In the genomic region with DNA sequence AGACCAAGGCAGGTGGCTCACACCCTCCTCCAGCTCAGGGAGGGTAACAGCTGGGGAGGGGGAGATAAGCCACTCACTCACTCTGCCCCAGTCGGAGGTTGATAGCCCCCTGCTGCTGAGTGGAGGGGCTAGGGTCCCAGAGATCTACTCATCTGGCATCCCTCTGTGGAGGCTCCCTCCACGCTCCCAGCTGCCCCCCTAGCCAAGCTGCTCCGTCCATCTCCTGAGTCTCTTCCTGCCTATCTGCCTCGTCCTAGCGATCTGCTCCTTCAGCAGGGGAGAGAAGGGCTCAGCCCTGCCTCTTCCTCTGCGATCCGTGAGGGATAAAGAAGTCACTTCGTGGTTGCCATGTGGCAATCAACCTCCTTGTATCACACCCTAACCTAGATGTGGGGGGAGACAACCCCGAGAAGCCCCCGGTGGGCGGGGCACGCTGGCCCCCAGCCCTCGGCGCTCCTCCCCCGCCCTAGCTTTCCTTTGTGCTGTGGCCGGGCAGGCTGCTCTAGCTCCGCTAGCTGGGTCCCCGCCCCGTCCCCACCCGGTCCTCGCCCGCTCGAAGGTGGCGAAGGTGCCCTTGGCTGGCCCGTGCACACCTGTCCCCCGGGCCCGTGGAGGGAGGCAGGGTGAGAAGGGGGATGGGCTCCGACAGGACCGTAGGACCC, we compare ENCODE assay signal across 8 mouse cellular contexts. TPM values are rescaled to one million over a fixed set of nuclear protein-coding genes. Genes with fewer than 3 reads are reported as not detected.
A peak's percentile ranks its signal among the peaks of the same experiment; 100 is the strongest.
DNase-seq lines count a peak whose midpoint lies in the region; ATAC-seq and TF ChIP-seq lines count a peak whose summit lies in the region.

No protein-coding gene starts in this region.

- no peak for TF ChIP-seq CTCF in C2C12 (IDR thresholded peaks at IDR 0.05; ENCODE audit: control insufficient read depth, insufficient read depth, insufficient read length)

- DNase-seq in cerebellum, adult 9-11 months: peak; percentile 37
- no peak for DNase-seq in cerebellum, adult 11 months
- DNase-seq in embryonic facial prominence, embryonic 10.5 days (ENCODE audit: low spot score): peak; percentile 79
- no peak for DNase-seq in right cerebral cortex, postnatal 10 days (ENCODE audit: low spot score in 2 of 2)

- peaks cover 55% of the 10 kb centered on the region for H3K4me1 ChIP-seq in embryonic facial prominence, embryonic 10.5 days
- peaks cover 55% of the 10 kb centered on the region for H3K4me1 ChIP-seq in hindbrain, embryonic 13.5 days (replicated peaks)
- H3K4me1 ChIP-seq in lung, embryonic 16.5 days (replicated peaks; ENCODE audit: control insufficient read depth, insufficient read depth, low read length): peaks cover 44% of the 10 kb centered on the region
- peaks cover 42% of the 10 kb centered on the region for H3K4me1 ChIP-seq in stomach, embryonic 14.5 days (ENCODE audit: control insufficient read depth, insufficient read depth, low read length)

- peak overlapping the region; percentile 99 for H3K4me2 ChIP-seq in hindbrain, embryonic 13.5 days
- peak overlapping the region; percentile 92 for H3K4me2 ChIP-seq in lung, embryonic 16.5 days (ENCODE audit: low read depth, low read length)
- peak overlapping the region; percentile 76 for H3K4me2 ChIP-seq in stomach, embryonic 14.5 days (replicated peaks; ENCODE audit: low read depth, low read length)

- under 1% methylated on average over 29 of the region's 29 CpGs for WGBS in embryonic facial prominence, embryonic 10.5 days
- under 1% methylated on average over 24 of the region's 29 CpGs for WGBS in hindbrain, embryonic 13.5 days
- under 1% methylated on average over 29 of the region's 29 CpGs for WGBS in lung, embryonic 16.5 days
- 1% methylated on average over 29 of the region's 29 CpGs for WGBS in stomach, embryonic 14.5 days

- peak overlapping the region; percentile 100 for H3K9ac ChIP-seq in hindbrain, embryonic 13.5 days
- H3K9ac ChIP-seq in lung, embryonic 16.5 days (ENCODE audit: low read length): peak overlapping the region; percentile 96
- peak overlapping the region; percentile 95 for H3K9ac ChIP-seq in stomach, embryonic 14.5 days (replicated peaks; ENCODE audit: low read depth, low read length)

- ATAC-seq in hindbrain, embryonic 13.5 days (ENCODE audit: low FRiP score): peak; percentile 44
- peak; percentile 56 for ATAC-seq in lung, embryonic 16.5 days (ENCODE audit: low read depth)
- peak; percentile 62 for ATAC-seq in stomach, embryonic 14.5 days (ENCODE audit: insufficient number of reproducible peaks, insufficient read depth, low FRiP score, low read depth)

- no peaks in the 10 kb centered on the region for H3K9me3 ChIP-seq in embryonic facial prominence, embryonic 10.5 days
- H3K9me3 ChIP-seq in hindbrain, embryonic 13.5 days: no peaks in the 10 kb centered on the region
- H3K9me3 ChIP-seq in lung, embryonic 16.5 days (ENCODE audit: control insufficient read depth, low read length): no peaks in the 10 kb centered on the region
- H3K9me3 ChIP-seq in stomach, embryonic 14.5 days (ENCODE audit: control insufficient read depth, low read depth, low read length): no peaks in the 10 kb centered on the region

- H3K4me3 ChIP-seq in C2C12 (ENCODE audit: insufficient read depth, poor library complexity, severe bottlenecking): peak overlapping the region; percentile 49
- H3K4me3 ChIP-seq in embryonic facial prominence, embryonic 10.5 days: peak overlapping the region; percentile 99
- H3K4me3 ChIP-seq in hindbrain, embryonic 13.5 days: peak overlapping the region; percentile 100
- H3K4me3 ChIP-seq in lung, embryonic 16.5 days (ENCODE audit: low read length): peak overlapping the region; percentile 86
- peak overlapping the region; percentile 88 for H3K4me3 ChIP-seq in stomach, embryonic 14.5 days (ENCODE audit: low read depth, low read length)

- H3K27me3 ChIP-seq in C2C12 (ENCODE audit: control insufficient read depth, insufficient read depth, insufficient read length): no peaks in the 10 kb centered on the region
- H3K27me3 ChIP-seq in embryonic facial prominence, embryonic 10.5 days (replicated peaks; ENCODE audit: low read depth, poor library complexity, severe bottlenecking): no peaks in the 10 kb centered on the region
- 0 out of 2 replicates have a peak, but pooled peaks cover 4% of the 10 kb centered on the region for H3K27me3 ChIP-seq in hindbrain, embryonic 13.5 days
- H3K27me3 ChIP-seq in lung, embryonic 16.5 days (ENCODE audit: control insufficient read depth, insufficient read depth, low read depth, low read length): peaks cover 3% of the 10 kb centered on the region; the same call in 1 of the 2 replicates
- H3K27me3 ChIP-seq in stomach, embryonic 14.5 days (ENCODE audit: control insufficient read depth, insufficient read depth, low read length): no peaks in the 10 kb centered on the region

- H3K36me3 ChIP-seq in C2C12 (ENCODE audit: control insufficient read depth, insufficient read depth): no peaks in the 10 kb centered on the region
- H3K36me3 ChIP-seq in embryonic facial prominence, embryonic 10.5 days (replicated peaks): peaks cover 36% of the 10 kb centered on the region
- H3K36me3 ChIP-seq in hindbrain, embryonic 13.5 days: peaks cover 17% of the 10 kb centered on the region
- H3K36me3 ChIP-seq in lung, embryonic 16.5 days (ENCODE audit: control insufficient read depth, insufficient read depth, low read length): peaks cover 4% of the 10 kb centered on the region; the same call in 1 of the 2 replicates
- peaks cover 7% of the 10 kb centered on the region for H3K36me3 ChIP-seq in stomach, embryonic 14.5 days (ENCODE audit: control insufficient read depth, insufficient read depth, low read length)

- H3K79me2 ChIP-seq in C2C12 (ENCODE audit: control insufficient read depth, insufficient read depth): peaks cover 27% of the 10 kb centered on the region

- peak overlapping the region; percentile 100 for H3K27ac ChIP-seq in embryonic facial prominence, embryonic 10.5 days (replicated peaks)
- H3K27ac ChIP-seq in hindbrain, embryonic 13.5 days: peak overlapping the region; percentile 100
- H3K27ac ChIP-seq in lung, embryonic 16.5 days (ENCODE audit: low read length): peak overlapping the region; percentile 61
- peak overlapping the region; percentile 88 for H3K27ac ChIP-seq in stomach, embryonic 14.5 days (ENCODE audit: low read length)

- H3K79me3 ChIP-seq in C2C12 (ENCODE audit: low read depth): peaks cover 8% of the 10 kb centered on the region

- peak overlapping the region; percentile 94 for H3ac ChIP-seq in C2C12 (ENCODE audit: control insufficient read depth, insufficient read length, low read depth)

TF ChIP-seq in C2C12, 6 proteins besides CTCF, POLR2A, EP300 and RAD21:
- TF ChIP-seq USF1 (IDR thresholded peaks at IDR 0.05; ENCODE audit: low read depth) (no peak), MAX (IDR thresholded peaks at IDR 0.05) (no peak), MYOD1 (IDR thresholded peaks at IDR 0.05; ENCODE audit: control insufficient read depth, insufficient read length, low read depth) (no peak), CEBPB (IDR thresholded peaks at IDR 0.05; ENCODE audit: low read depth) (no peak), MYOG (IDR thresholded peaks at IDR 0.05; ENCODE audit: control insufficient read depth, extremely low read depth, insufficient read length) (no peak), FOSL1 (IDR thresholded peaks at IDR 0.05; ENCODE audit: insufficient read depth, low read length, poor library complexity, severe bottlenecking) (no peak)

RNA-seq across cellular contexts. Expression of a gene that starts 0.9 kb away (rescaled TPM):
- polyA plus RNA-seq in C2C12 (2012; fragmentation: generic; extraction: Trizol): 87.7 TPM
- polyA plus RNA-seq in embryonic facial prominence, embryonic 10.5 days (2016; fragmentation: Nextera tagmentation; extraction: Ambion mirVana): 412 and 419 TPM in 2 replicates
- 615 and 625 TPM in 2 replicates for polyA plus RNA-seq in hindbrain, embryonic 13.5 days (2015; fragmentation: Nextera tagmentation; extraction: Ambion mirVana)
- polyA plus RNA-seq in lung, embryonic 16.5 days (2015; fragmentation: Nextera tagmentation; extraction: Ambion mirVana): 100 and 115 TPM in 2 replicates
- polyA plus RNA-seq in stomach, embryonic 14.5 days (2014; fragmentation: Nextera tagmentation; extraction: Ambion mirVana): 118 and 120 TPM in 2 replicates

RNA-seq across cellular contexts. Expression of a gene that starts 23.0 kb away (rescaled TPM):
- 10.8 TPM for polyA plus RNA-seq in C2C12 (2012; fragmentation: generic; extraction: Trizol)
- 0.54 TPM in 2 replicates for polyA plus RNA-seq in embryonic facial prominence, embryonic 10.5 days (2016; fragmentation: Nextera tagmentation; extraction: Ambion mirVana)
- 2.6 and 3.2 TPM in 2 replicates for polyA plus RNA-seq in hindbrain, embryonic 13.5 days (2015; fragmentation: Nextera tagmentation; extraction: Ambion mirVana)
- polyA plus RNA-seq in lung, embryonic 16.5 days (2015; fragmentation: Nextera tagmentation; extraction: Ambion mirVana): 0.25 and 0.46 TPM in 2 replicates
- 0.87 and 1.4 TPM in 2 replicates for polyA plus RNA-seq in stomach, embryonic 14.5 days (2014; fragmentation: Nextera tagmentation; extraction: Ambion mirVana)

RNA-seq across cellular contexts. Expression of a gene that starts 26.4 kb away (rescaled TPM):
- polyA plus RNA-seq in C2C12 (2012; fragmentation: generic; extraction: Trizol): 344 TPM
- polyA plus RNA-seq in embryonic facial prominence, embryonic 10.5 days (2016; fragmentation: Nextera tagmentation; extraction: Ambion mirVana): 209 and 215 TPM in 2 replicates
- 141 and 146 TPM in 2 replicates for polyA plus RNA-seq in hindbrain, embryonic 13.5 days (2015; fragmentation: Nextera tagmentation; extraction: Ambion mirVana)
- 138 and 152 TPM in 2 replicates for polyA plus RNA-seq in lung, embryonic 16.5 days (2015; fragmentation: Nextera tagmentation; extraction: Ambion mirVana)
- 257 and 270 TPM in 2 replicates for polyA plus RNA-seq in stomach, embryonic 14.5 days (2014; fragmentation: Nextera tagmentation; extraction: Ambion mirVana)

RNA-seq across cellular contexts. Expression of a gene that starts 42.0 kb away (rescaled TPM):
- polyA plus RNA-seq in C2C12 (2012; fragmentation: generic; extraction: Trizol): 0.83 TPM
- polyA plus RNA-seq in embryonic facial prominence, embryonic 10.5 days (2016; fragmentation: Nextera tagmentation; extraction: Ambion mirVana): 3.6 and 4.2 TPM in 2 replicates
- polyA plus RNA-seq in hindbrain, embryonic 13.5 days (2015; fragmentation: Nextera tagmentation; extraction: Ambion mirVana): 4.1 and 5.7 TPM in 2 replicates
- 3.5 and 3.8 TPM in 2 replicates for polyA plus RNA-seq in lung, embryonic 16.5 days (2015; fragmentation: Nextera tagmentation; extraction: Ambion mirVana)
- 2.1 and 2.4 TPM in 2 replicates for polyA plus RNA-seq in stomach, embryonic 14.5 days (2014; fragmentation: Nextera tagmentation; extraction: Ambion mirVana)

RNA-seq across cellular contexts. Expression of a gene that starts 42.2 kb away (rescaled TPM):
- polyA plus RNA-seq in C2C12 (2012; fragmentation: generic; extraction: Trizol): 81.9 TPM
- polyA plus RNA-seq in embryonic facial prominence, embryonic 10.5 days (2016; fragmentation: Nextera tagmentation; extraction: Ambion mirVana): 65.2 and 65.6 TPM in 2 replicates
- polyA plus RNA-seq in hindbrain, embryonic 13.5 days (2015; fragmentation: Nextera tagmentation; extraction: Ambion mirVana): 27.7 and 31.3 TPM in 2 replicates
- polyA plus RNA-seq in lung, embryonic 16.5 days (2015; fragmentation: Nextera tagmentation; extraction: Ambion mirVana): 13.6 and 15.5 TPM in 2 replicates
- 35.5 and 36.9 TPM in 2 replicates for polyA plus RNA-seq in stomach, embryonic 14.5 days (2014; fragmentation: Nextera tagmentation; extraction: Ambion mirVana)

Comparison
In these comparisons a context has a peak if more than half of its experiments do, and no peak if none do; other contexts are left out.
1. DNase-seq: peak in cerebellum, adult 9-11 months (single experiment) and embryonic facial prominence, embryonic 10.5 days (single experiment); none in cerebellum, adult 11 months (single experiment) and right cerebral cortex, postnatal 10 days (0 of 2).
2. H3K4me3 ChIP-seq: peak in every context shown above with its lines; median percentile 100 in hindbrain, embryonic 13.5 days; 99 in embryonic facial prominence, embryonic 10.5 days; 88 in stomach, embryonic 14.5 days; 86 in lung, embryonic 16.5 days; 49 in C2C12.
3. Peak in every context shown above with its lines, with median percentiles within 50 percentile points of each other: H3K27ac ChIP-seq, ATAC-seq, H3K4me2 ChIP-seq and H3K9ac ChIP-seq.